Mouse (Mus musculus) heart, embryonic 11.5 days (tissue): Measurements from ENCODE around the gene Cdr2l. TPM values are rescaled to one million over a fixed set of nuclear protein-coding genes. Genes with fewer than 3 reads are reported as not detected.

Experiments
- ATAC-seq: fragments of 200-750 bp; cut with Nextera tagmentation; replicated peaks from 2 replicates; pipeline ENCODE4 v1.8.0; 2017; ENCODE audit warnings: moderate library complexity; ENCODE audit not compliant: insufficient number of reproducible peaks, low FRiP score, low TSS enrichment
- H3K27ac ChIP-seq: fragments of 300-500 bp; sonication (generic); 2 replicates; pipeline ENCODE4 v1.5.1; 2014; ENCODE audit warnings: mild to moderate bottlenecking, low read depth, low read length
- H3K27me3 ChIP-seq: fragments of 300-500 bp; sonication (generic); 2 replicates; pipeline ENCODE4 v1.6.1; 2014; ENCODE audit warnings: mild to moderate bottlenecking, low read length, mixed read lengths; ENCODE audit not compliant: control insufficient read depth, insufficient read depth
- H3K36me3 ChIP-seq: fragments of 300-500 bp; sonication (generic); 2 replicates; pipeline ENCODE4 v1.6.1; 2014; ENCODE audit warnings: mild to moderate bottlenecking, low read length, moderate library complexity, mixed read lengths; ENCODE audit not compliant: control insufficient read depth, insufficient read depth
- H3K4me1 ChIP-seq: fragments of 300-500 bp; sonication (generic); 2 replicates; pipeline ENCODE4 v1.6.1; 2014; ENCODE audit warnings: low read length; ENCODE audit not compliant: control insufficient read depth, insufficient read depth
- H3K4me2 ChIP-seq: fragments of 300-500 bp; sonication (generic); 2 replicates; pipeline ENCODE4 v1.6.1; 2014; ENCODE audit warnings: mild to moderate bottlenecking, moderate library complexity
- H3K4me3 ChIP-seq: fragments of 300-500 bp; sonication (generic); 2 replicates; pipeline ENCODE4 v1.5.1; 2014; ENCODE audit warnings: low read depth, low read length
- H3K9ac ChIP-seq: fragments of 300-500 bp; sonication (generic); 2 replicates; pipeline ENCODE4 v1.6.1; 2014; ENCODE audit warnings: mild to moderate bottlenecking, low read depth, low read length, moderate library complexity
- H3K9me3 ChIP-seq: fragments of 300-500 bp; sonication (generic); replicated peaks from 2 replicates; pipeline ENCODE4 v1.6.1; 2016; ENCODE audit warnings: low read length; ENCODE audit not compliant: control insufficient read depth
- WGBS: fragments of 180-500 bp; shearing (Covaris S2); extraction: QIAGEN DNeasy Blood & Tissue Kit; methylation state at CpG from one replicate; pipeline ENCODE4 v1.1.7; 2014; ENCODE audit not compliant: insufficient replicate concordance; 5-methylcytosine and 5-hydroxymethylcytosine counted together
- polyA plus RNA-seq: library from polyadenylated mRNA; unstranded; fragments of >200 nt; fragmentation: Nextera tagmentation; extraction: Ambion mirVana; gene quantifications from 2 replicates; pipeline ENCODE4 v1.2.1, GENCODE M21; 2014

Gene Cdr2l
- polyA plus RNA-seq, 1 experiment from 2014 or later, result 7.8 TPM

DNA sequence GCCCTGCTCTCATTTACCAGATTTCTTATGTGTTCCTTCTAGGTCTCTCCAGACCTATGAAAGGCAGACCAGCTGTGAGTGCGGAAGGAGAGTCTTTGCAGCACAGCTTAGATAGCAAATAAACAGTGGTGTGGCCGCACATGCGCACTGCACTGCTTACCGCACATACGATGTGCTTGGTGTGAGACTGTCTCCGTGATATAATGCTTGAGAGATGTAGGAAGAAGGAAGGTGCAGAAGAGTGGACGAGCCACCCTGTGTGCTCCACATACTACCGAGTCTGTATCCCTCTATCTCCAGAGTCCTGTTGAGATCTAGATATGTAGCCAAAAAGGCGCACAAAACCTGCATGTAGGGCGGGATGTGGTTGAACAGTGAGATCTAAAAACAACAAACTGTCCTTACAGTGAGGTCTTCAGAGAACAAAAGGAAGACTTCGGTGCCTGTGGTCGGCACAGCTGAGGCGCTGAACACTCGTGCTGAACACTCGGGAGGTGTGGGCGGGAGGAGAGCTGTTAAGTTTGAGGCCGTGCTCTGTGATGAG lies 25.2 kb downstream of the Cdr2l start:
- Histone ChIP-seq H3K36me3 (no peaks in the 10 kb centered on the region; the same call in 1 of the 2 replicates), H3K9me3 (no peaks in the 10 kb centered on the region), H3K9ac (no peak overlapping the region), H3K4me3 (no peak overlapping the region), H3K4me1 (peaks cover 15% of the 10 kb centered on the region; the same call in 1 of the 2 replicates), H3K4me2 (no peak overlapping the region), H3K27me3 (0 out of 2 replicates have a peak, but pooled peaks cover 3% of the 10 kb centered on the region), H3K27ac (no peak overlapping the region)
- ATAC-seq, result no peak
- 86% methylated on average over 17 of the region's 17 CpGs for WGBS

DNA sequence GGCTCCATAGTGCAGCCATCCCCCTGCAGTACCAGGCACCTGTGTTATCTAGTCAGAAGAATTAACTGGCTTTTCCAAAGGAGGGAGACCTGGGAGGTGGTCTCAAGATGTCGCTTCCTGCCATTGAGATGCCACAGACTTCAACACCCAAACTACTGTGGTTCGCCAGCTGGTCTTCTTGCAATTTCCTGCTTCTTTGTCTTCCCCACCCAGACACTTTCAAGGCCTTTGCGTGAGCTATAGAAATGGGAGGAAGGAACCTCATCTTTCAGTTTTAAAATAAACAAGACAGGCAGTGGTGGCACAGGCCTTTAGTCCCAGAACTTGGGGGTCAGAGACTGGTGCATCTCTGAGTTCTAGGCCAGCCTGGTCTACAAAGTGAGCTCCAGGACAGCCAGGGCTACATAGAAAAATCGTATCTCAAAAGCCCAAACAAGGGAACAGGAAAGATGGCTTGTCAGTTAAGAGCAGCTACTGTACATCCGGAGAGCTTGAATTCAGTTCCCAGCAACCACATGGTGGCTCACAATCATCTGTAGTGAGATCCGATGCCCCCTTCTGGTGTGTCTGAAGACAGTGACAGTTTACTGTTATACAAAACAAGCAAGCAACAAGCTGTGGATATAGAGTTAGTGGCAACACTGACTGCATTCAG lies 26.7 kb downstream of the Cdr2l start:
- no peak for ATAC-seq
- Histone ChIP-seq H3K4me3 (no peak overlapping the region), H3K27me3 (no peaks in the 10 kb centered on the region), H3K27ac (no peak overlapping the region), H3K36me3 (no peaks in the 10 kb centered on the region; the same call in 1 of the 2 replicates), H3K9me3 (no peaks in the 10 kb centered on the region), H3K4me1 (peaks cover 16% of the 10 kb centered on the region; the same call in 1 of the 2 replicates), H3K4me2 (no peak overlapping the region), H3K9ac (no peak overlapping the region)
- 72% methylated on average over 6 of the region's 6 CpGs for WGBS

DNA sequence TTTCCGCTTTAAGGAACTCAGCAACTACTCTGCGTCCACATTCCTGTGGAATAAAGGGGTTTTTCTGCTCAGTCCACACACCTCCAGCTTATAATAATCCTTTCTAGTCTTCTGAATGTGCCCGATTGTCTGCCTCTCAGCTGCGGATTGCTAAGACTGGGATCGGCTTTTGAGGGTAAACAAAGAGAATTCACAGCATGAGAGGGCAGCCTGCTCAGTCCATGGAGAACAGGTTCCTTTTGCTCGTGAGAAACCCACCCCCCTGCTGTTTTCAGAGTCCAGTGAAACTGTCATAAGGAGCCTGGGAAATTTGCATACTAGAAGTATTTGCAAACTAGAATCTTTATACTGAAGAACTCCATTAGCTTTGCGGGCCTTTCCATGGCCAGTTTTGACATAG lies 27.8 kb downstream of the Cdr2l start:
- H3K27ac ChIP-seq, result no peak overlapping the region
- 88% methylated on average over 7 of the region's 7 CpGs for WGBS
- ATAC-seq, result no peak
- no peak overlapping the region for H3K9ac ChIP-seq
- no peaks in the 10 kb centered on the region for H3K27me3 ChIP-seq
- peaks cover 15% of the 10 kb centered on the region for H3K4me1 ChIP-seq
- H3K9me3 ChIP-seq, result no peaks in the 10 kb centered on the region
- H3K36me3 ChIP-seq, result no peaks in the 10 kb centered on the region; the same call in 1 of the 2 replicates
- no peak overlapping the region for H3K4me2 ChIP-seq
- no peak overlapping the region for H3K4me3 ChIP-seq

DNA sequence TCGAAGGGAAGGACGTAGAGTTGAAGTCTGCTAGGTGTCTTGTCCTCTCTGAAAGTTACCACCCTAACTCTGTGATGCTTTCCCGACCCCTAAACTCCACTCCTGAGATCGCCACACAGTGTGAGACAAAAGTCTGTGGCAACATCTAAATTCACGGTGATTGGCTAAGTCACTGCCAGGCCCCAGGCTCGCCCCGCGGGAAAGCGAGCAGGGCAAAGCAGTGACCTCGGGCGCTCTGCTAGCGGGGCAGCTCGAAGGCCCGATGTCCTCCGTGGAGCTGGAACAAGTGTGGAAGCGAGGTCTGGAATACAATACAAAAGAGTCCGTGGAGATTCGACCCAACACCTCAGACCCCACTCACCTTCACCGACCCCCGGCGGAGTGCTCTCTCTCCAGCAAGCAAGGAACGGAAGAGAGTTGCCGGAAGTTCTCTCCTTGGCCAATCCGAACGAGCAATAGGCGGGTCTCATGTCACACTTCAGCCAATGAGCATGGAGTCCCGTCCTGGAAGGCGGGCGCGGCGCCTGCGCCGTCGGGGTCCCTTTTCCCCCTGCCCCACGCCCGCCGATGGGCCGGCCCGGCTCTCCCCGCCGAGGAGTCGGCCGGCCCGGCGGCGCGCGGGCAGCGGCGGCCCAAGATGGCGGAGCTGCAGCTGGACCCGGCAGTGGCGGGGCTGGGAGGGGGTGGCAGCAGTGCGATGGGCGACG lies 38.0 kb downstream of the Cdr2l start, which contains the start of the genes Atp5h and Kctd2:
TSS of gene Atp5h (minus strand) at position 432 of the 707 bp plus-strand sequence.
TSS of gene Kctd2 (plus strand) at position 598 of the 707 bp plus-strand sequence.
- peak within 1 kb of the TSS; percentile 90 for H3K9ac ChIP-seq
- peaks cover 39% of the 10 kb centered on the region for H3K4me1 ChIP-seq
- no peaks in the 10 kb centered on the region for H3K9me3 ChIP-seq
- H3K4me3 ChIP-seq, result peak within 1 kb of the TSS; percentile 86
- peak within 1 kb of the TSS; percentile 97 for H3K4me2 ChIP-seq
- WGBS, result under 1% methylated on average over 45 of the region's 56 CpGs
- H3K27me3 ChIP-seq, result no peaks in the 10 kb centered on the region
- ATAC-seq, result peak; percentile 95
- peak within 1 kb of the TSS; percentile 90 for H3K27ac ChIP-seq
- peaks cover 11% of the 10 kb centered on the region for H3K36me3 ChIP-seq

DNA sequence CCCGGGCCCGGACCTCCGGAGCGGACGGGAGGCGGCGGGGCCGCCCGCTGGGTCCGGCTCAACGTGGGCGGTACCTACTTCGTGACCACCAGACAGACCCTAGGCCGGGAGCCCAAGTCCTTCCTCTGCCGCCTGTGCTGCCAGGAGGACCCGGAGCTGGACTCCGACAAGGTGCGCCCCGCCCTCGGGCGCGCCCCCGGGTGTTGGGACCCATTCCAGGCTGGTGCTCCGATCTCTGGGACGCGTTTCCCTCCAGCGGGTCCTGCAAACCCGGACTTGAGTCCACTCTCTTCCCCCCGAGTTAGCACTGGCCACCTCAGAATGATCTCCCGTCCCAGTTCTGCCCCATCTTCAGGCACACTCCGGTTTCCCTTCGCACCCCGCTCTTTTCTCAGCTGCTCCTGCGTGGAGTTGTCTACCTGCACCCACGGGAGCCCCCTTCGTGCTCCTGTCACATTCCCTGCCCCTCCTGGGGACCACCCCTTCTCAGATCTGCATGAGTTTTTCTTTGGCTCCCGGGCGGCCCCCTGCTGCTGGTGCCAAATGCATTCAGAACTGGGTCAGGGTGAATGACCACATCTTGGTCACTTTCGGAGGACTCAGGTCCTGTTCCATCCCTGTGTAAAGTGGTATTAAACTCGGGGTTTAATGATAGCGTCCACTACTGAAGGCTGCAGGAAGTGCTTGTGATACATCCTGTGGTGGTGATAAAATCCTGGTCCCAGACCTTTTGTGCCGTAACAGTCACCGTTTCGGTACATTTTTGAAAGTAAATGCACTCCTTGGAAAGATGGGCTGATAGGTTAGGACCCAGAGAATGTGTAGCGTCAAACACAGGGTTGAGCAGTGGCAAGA lies 38.8 kb downstream of the Cdr2l start:
- Histone ChIP-seq H3K4me3 (peak overlapping the region; percentile 86), H3K9me3 (no peaks in the 10 kb centered on the region), H3K9ac (peak overlapping the region; percentile 86), H3K4me2 (peak overlapping the region; percentile 97), H3K27me3 (no peaks in the 10 kb centered on the region), H3K27ac (peak overlapping the region; percentile 90), H3K4me1 (peaks cover 33% of the 10 kb centered on the region), H3K36me3 (peaks cover 5% of the 10 kb centered on the region; the same call in 1 of the 2 replicates)
- ATAC-seq, result peak; percentile 74
- 1% methylated on average over 43 of the region's 45 CpGs for WGBS

DNA sequence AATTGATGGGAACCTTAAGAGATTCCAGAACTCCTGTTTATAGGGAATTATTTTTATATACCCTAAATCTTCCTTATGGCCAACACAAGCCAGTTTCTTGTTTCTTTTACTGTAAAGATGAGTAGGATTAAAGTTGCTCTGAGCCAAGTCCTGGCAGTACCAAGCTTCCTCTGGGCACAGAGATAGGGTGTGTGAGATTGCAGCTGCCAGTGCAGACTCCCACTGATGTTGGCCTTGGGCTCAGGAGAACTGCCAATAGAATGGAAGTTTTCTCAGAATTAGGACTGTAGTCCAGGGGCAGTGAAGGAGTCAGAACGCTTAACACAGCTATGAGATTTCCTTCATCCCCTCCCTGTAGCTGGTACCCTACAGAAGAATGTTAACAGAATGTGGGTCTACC lies 39.6 kb downstream of the Cdr2l start:
- no peak overlapping the region for H3K9ac ChIP-seq
- WGBS, result 67% methylated on average over 1 of the region's 1 CpGs
- peaks cover 5% of the 10 kb centered on the region; the same call in 1 of the 2 replicates for H3K36me3 ChIP-seq
- H3K4me3 ChIP-seq, result no peak overlapping the region
- no peaks in the 10 kb centered on the region for H3K9me3 ChIP-seq
- ATAC-seq, result no peak
- no peak overlapping the region for H3K27ac ChIP-seq
- H3K4me2 ChIP-seq, result peak overlapping the region; percentile 97
- peaks cover 25% of the 10 kb centered on the region for H3K4me1 ChIP-seq
- H3K27me3 ChIP-seq, result no peaks in the 10 kb centered on the region

DNA sequence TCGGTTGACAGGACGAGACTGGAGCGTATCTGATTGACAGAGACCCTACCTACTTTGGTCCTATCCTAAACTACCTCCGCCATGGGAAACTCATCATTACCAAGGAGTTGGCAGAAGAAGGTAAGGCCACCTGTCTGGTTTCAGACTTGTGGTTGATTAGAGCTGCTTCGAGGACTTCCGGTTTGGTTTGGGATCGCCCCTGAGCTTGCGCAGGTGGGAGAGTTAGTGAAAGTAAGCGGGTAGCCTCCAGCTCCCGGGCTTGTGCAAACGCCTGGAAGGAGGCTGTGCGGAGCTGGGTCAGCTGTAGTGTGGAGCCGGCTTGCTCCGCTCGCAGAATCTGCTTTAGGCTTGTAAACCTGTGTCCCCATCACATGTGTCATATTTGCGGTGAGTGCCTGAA lies 40.3 kb downstream of the Cdr2l start:
- H3K4me2 ChIP-seq, result no peak overlapping the region
- H3K9me3 ChIP-seq, result no peaks in the 10 kb centered on the region
- H3K4me1 ChIP-seq, result peaks cover 23% of the 10 kb centered on the region
- no peak overlapping the region for H3K27ac ChIP-seq
- no peak for ATAC-seq
- no peaks in the 10 kb centered on the region for H3K27me3 ChIP-seq
- 88% methylated on average over 16 of the region's 16 CpGs for WGBS
- no peak overlapping the region for H3K9ac ChIP-seq
- H3K4me3 ChIP-seq, result no peak overlapping the region
- H3K36me3 ChIP-seq, result peaks cover 8% of the 10 kb centered on the region

DNA sequence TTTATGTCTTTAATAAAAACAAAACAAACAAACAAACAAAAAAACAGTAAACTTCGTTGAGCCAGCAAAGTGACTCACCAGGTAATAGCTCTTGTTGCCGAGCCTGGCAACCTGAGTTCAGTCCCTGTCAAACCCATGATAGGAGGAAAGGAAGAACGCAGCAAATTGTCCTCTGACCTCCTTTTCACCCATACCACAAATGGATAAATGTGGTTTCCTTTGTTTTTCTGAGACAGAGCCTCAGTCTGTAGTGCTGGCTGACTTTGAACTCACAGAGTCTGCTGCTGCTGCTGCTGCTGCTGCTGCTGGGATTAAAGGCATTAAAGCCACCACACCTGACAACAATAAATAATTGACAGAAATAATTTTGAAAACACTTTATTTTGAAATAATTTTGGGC lies 41.4 kb downstream of the Cdr2l start:
- Histone ChIP-seq H3K4me1 (peaks cover 21% of the 10 kb centered on the region), H3K4me2 (no peak overlapping the region), H3K36me3 (peaks cover 3% of the 10 kb centered on the region; the same call in 1 of the 2 replicates), H3K27ac (no peak overlapping the region), H3K27me3 (no peaks in the 10 kb centered on the region), H3K4me3 (no peak overlapping the region), H3K9ac (no peak overlapping the region), H3K9me3 (no peaks in the 10 kb centered on the region)
- ATAC-seq, result no peak
- WGBS, result 86% methylated on average over 3 of the region's 3 CpGs
